Mouse (Mus musculus): ENCODE data around the gene Sult2b1.
A peak's percentile ranks its signal among the peaks of the same experiment; 100 is the strongest.

DNA sequence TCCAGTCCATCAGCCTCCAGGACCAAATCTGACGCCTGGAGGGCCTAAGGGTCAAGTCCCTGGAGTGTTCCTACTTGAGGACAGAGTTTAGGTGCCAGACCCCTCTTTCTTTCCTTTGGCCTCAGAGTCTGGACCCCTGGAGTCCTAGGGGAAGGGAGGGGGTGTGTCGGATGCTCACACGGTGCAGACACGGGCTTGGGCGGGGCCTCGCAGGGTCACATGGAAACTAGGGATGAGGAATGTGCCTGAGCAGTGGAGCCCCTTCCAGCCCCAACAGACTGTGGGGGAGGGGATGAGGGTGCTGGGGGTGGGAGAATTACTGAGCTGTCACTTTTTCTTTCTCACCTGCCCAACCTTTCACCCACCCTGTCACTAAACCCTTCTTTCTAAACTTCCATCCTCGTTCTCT lies 78.6 kb downstream of the Sult2b1 start:
- TF ChIP-seq CTCF (IDR thresholded peaks at IDR 0.05): no peak
- TF ChIP-seq POLR2A (IDR thresholded peaks at IDR 0.05; ENCODE audit: insufficient read depth, low read depth, low read length): peak; percentile 90
- peak; percentile 98 for TF ChIP-seq EP300 (IDR thresholded peaks at IDR 0.05; ENCODE audit: insufficient read depth, low read depth, low read length)
